Mouse (Mus musculus): ENCODE measurements around the gene Runx1. TPM values are rescaled to one million over a fixed set of nuclear protein-coding genes. Genes with fewer than 3 reads are reported as not detected.

The Runx1 gene
- total RNA-seq, 4 experiments from 2014 or later, result 1.4 to 4.5 (median 3.2) TPM

GRCm38 (mm10) chr16:92699531-92700397 is 126.2 kb downstream of the Runx1 start:
- DNase-seq (ENCODE audit: low spot score in 2 of 2), result no peak

GRCm38 (mm10) chr16:92698612-92698998 is 127.3 kb downstream of the Runx1 start:
- peak; percentile 79 to 83 for DNase-seq (ENCODE audit: low spot score in 2 of 2)

- DNase-seq (ENCODE audit: low spot score in 2 of 2), result peak; percentile 17 to 23
Observed at GRCm38 (mm10) chr16:92697737-92698611, 128.0 kb downstream of the Runx1 start.

- DNase-seq (ENCODE audit: low spot score in 2 of 2), result peak; percentile 66 to 75
Observed at GRCm38 (mm10) chr16:92697227-92697736, 128.7 kb downstream of the Runx1 start.

- DNase-seq (ENCODE audit: low spot score in 2 of 2), result peak; percentile 36 to 39
Observed at GRCm38 (mm10) chr16:92696411-92697015, 129.4 kb downstream of the Runx1 start.

GRCm38 (mm10) chr16:92695981-92696380 is 130.0 kb downstream of the Runx1 start:
- no peak for DNase-seq (ENCODE audit: low spot score in 2 of 2)

GRCm38 (mm10) chr16:92695200-92695921 is 130.6 kb downstream of the Runx1 start:
- DNase-seq (ENCODE audit: low spot score in 2 of 2), result peak in 1 of 2 experiments; percentile 10

GRCm38 (mm10) chr16:92694496-92695106 is 131.3 kb downstream of the Runx1 start:
- no peak for DNase-seq (ENCODE audit: low spot score in 2 of 2)

GRCm38 (mm10) chr16:92690759-92691158 is 135.2 kb downstream of the Runx1 start:
- DNase-seq (ENCODE audit: low spot score in 2 of 2), result no peak

- DNase-seq (ENCODE audit: low spot score in 2 of 2), result no peak
Observed at GRCm38 (mm10) chr16:92688941-92689340, 137.0 kb downstream of the Runx1 start.

- no peak for DNase-seq (ENCODE audit: low spot score in 2 of 2)
Observed at GRCm38 (mm10) chr16:92686978-92687377, 139.0 kb downstream of the Runx1 start.

- no peak for DNase-seq (ENCODE audit: low spot score in 2 of 2)
Observed at GRCm38 (mm10) chr16:92685766-92686315, 140.1 kb downstream of the Runx1 start.

GRCm38 (mm10) chr16:92684423-92685211 is 141.3 kb downstream of the Runx1 start:
- no peak for DNase-seq (ENCODE audit: low spot score in 2 of 2)

GRCm38 (mm10) chr16:92676630-92677029 is 149.3 kb downstream of the Runx1 start:
- DNase-seq (ENCODE audit: low spot score in 2 of 2), result no peak

- no peak for DNase-seq (ENCODE audit: low spot score in 2 of 2)
Observed at GRCm38 (mm10) chr16:92675677-92676076, 150.3 kb downstream of the Runx1 start.

GRCm38 (mm10) chr16:92674916-92675450 is 151.0 kb downstream of the Runx1 start:
- DNase-seq (ENCODE audit: low spot score in 2 of 2), result no peak

GRCm38 (mm10) chr16:92674121-92674816 is 151.7 kb downstream of the Runx1 start:
- DNase-seq (ENCODE audit: low spot score in 2 of 2), result no peak

GRCm38 (mm10) chr16:92668807-92669206 is 157.1 kb downstream of the Runx1 start:
- no peak for DNase-seq (ENCODE audit: low spot score in 2 of 2)
